Mouse (Mus musculus) naive thymus-derived CD4-positive, alpha-beta T cell, adult 2 months (primary cell): Measurements from ENCODE around the gene Il21r.

ENCODE experiments used
- DNase-seq: peaks from one replicate; pipeline ENCODE4 v3.0.0-alpha.2; 2011; ENCODE audit warnings: low read depth

Gene Il21r

GRCm38 (mm10) chr7:125603185-125603631, at the start of gene Il21r:
TSS of gene Il21r (plus strand) at chr7:125603429.
- peak; percentile 73 for DNase-seq

GRCm38 (mm10) chr7:125553653-125554428, 49.4 kb upstream of the Il21r start:
- peak; percentile 36 for DNase-seq

- DNase-seq = peak; percentile 61
Measured at GRCm38 (mm10) chr7:125554456-125555114, 48.6 kb upstream of the Il21r start.

- DNase-seq = peak; percentile 55
Measured at GRCm38 (mm10) chr7:125555351-125555872, 47.8 kb upstream of the Il21r start.

- DNase-seq = peak; percentile 54
Measured at GRCm38 (mm10) chr7:125556096-125556495, 47.1 kb upstream of the Il21r start.

GRCm38 (mm10) chr7:125556865-125557264, 46.4 kb upstream of the Il21r start:
- peak; percentile 50 for DNase-seq

- no peak for DNase-seq
Measured at GRCm38 (mm10) chr7:125558401-125558945, 44.8 kb upstream of the Il21r start.

- DNase-seq = peak; percentile 49
Measured at GRCm38 (mm10) chr7:125558997-125559396, 44.2 kb upstream of the Il21r start.

- DNase-seq = no peak
Measured at GRCm38 (mm10) chr7:125559537-125559936, 43.7 kb upstream of the Il21r start.

GRCm38 (mm10) chr7:125560146-125560785, 43.0 kb upstream of the Il21r start:
- no peak for DNase-seq

GRCm38 (mm10) chr7:125561085-125561690, 42.0 kb upstream of the Il21r start:
- DNase-seq = peak; percentile 88

- DNase-seq = no peak
Measured at GRCm38 (mm10) chr7:125562413-125562812, 40.8 kb upstream of the Il21r start.

GRCm38 (mm10) chr7:125563093-125563492, 40.1 kb upstream of the Il21r start:
- no peak for DNase-seq

- no peak for DNase-seq
Measured at GRCm38 (mm10) chr7:125564316-125565024, 38.8 kb upstream of the Il21r start.

- no peak for DNase-seq
Measured at GRCm38 (mm10) chr7:125565516-125566285, 37.5 kb upstream of the Il21r start.

GRCm38 (mm10) chr7:125566420-125566819, 36.8 kb upstream of the Il21r start:
- DNase-seq = no peak

- no peak for DNase-seq
Measured at GRCm38 (mm10) chr7:125568888-125569287, 34.3 kb upstream of the Il21r start.

- DNase-seq = no peak
Measured at GRCm38 (mm10) chr7:125571891-125572290, 31.3 kb upstream of the Il21r start.

- no peak for DNase-seq
Measured at GRCm38 (mm10) chr7:125572737-125573136, 30.5 kb upstream of the Il21r start.

- no peak for DNase-seq
Measured at GRCm38 (mm10) chr7:125573849-125574248, 29.4 kb upstream of the Il21r start.
